Mouse (Mus musculus) brain, embryonic 14.5 days (tissue): ENCODE data around the gene Eed.

Source experiments
- CTCF ChIP-seq: fragments of 200-500 bp; IDR thresholded peaks from 2 replicates; pipeline ENCODE4 v1.5.1; 2012; ENCODE audit warnings: inconsistent platforms, mild to moderate bottlenecking, moderate library complexity, borderline replicate concordance; ENCODE audit not compliant: insufficient read depth, insufficient read length; ENCODE audit errors: extremely low read depth
- POLR2A ChIP-seq: fragments of 200-500 bp; IDR thresholded peaks from 2 replicates; pipeline ENCODE4 v1.6.1; 2012; ENCODE audit warnings: mild to moderate bottlenecking, inconsistent platforms, borderline replicate concordance; ENCODE audit not compliant: poor library complexity, insufficient read depth, insufficient read length, severe bottlenecking; ENCODE audit errors: extremely low read depth

DNA sequence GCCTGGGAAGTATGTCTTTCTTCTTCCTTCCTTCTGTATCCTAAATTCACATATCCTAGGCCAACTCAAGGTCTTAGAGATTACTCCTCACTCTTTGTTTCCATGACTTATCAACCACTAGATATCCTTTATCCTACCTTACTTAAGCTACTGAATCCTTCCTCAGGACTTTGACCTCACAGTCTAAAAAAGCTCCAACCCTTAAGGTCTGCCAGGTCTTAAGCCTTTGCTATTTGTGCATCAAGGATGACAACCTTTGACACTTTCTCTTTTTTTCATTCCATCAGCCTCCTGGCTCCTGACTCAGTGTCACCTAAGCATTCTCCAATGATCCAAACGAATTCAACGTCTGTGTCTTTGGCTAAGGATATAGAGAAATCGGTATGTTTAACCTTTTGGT lies 24.0 kb upstream of the Eed start:
- TF ChIP-seq POLR2A, result no peak
- no peak for TF ChIP-seq CTCF
